Mouse (Mus musculus) thymus, postnatal 4 days (tissue): ENCODE results near the gene Cdh13.
A peak's percentile ranks its signal among the peaks of the same experiment; 100 is the strongest.

Source experiments
- DNase-seq: peaks from one replicate; pipeline ENCODE4 v3.0.0; 2021

Cdh13 gene

DNA sequence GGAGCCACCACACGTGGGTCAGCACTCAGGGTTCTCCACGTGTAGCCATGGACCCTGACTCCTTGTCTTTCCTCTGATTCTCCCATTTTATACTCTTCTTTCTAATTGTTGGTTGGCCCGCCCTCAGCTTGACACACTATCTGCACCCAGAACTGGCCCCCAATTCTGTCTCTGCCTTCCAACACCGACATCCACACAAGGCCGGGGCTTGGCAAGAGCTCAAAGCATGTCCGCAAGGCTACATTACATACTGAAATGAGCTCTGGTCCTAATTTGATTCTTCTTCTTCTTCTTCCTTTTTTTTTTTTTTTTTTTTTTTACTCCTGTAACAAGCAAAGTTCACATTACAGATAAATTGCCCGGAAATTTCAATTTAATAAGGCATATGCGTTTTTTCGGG is 1001.0 kb downstream of the Cdh13 start:
- no peak for DNase-seq

- DNase-seq = no peak
Observed at GRCm38 (mm10) chr8:119284920-119285319, 1001.4 kb downstream of the Cdh13 start.

DNA sequence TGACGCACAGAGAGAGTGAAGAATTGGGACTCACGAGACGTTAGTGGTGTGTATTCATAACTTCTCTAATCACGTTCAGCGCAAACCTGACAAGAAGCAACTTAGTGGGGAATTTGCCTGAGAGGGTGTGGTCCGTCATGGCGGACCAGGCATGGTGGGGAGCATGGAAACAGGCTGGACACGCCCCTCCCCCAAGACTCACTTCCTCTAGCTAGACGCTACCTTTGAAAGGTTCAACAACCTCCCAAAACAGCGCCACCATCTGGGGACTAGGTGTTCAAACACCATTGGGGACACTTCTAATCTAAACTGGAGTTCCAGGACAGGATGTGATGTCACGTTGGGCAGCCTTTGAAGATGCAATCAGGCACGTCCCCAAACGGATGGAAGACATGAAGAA is 1011.9 kb downstream of the Cdh13 start:
- DNase-seq = no peak

GRCm38 (mm10) chr8:119297752-119298151 is 1014.2 kb downstream of the Cdh13 start:
- DNase-seq = peak; percentile 53

DNA sequence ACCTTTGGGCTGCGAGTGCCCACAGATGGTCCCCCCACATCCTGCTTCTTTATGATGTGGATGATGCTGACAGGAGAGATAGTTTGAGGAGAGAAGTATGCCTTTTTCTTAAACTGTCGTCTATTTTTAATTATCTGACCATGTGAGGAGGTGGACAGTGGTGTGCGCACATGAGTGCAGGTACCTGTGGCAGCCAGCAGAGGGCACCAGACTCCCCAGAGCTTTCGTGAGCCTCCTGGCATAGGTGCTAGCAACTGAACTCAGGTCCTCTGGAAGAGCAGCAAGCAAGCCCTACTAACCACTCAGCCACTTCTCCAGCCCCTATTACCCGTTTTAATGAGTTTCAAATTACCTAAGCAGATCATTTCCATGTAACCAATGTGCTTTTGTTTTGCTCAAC is 1016.8 kb downstream of the Cdh13 start:
- no peak for DNase-seq

DNA sequence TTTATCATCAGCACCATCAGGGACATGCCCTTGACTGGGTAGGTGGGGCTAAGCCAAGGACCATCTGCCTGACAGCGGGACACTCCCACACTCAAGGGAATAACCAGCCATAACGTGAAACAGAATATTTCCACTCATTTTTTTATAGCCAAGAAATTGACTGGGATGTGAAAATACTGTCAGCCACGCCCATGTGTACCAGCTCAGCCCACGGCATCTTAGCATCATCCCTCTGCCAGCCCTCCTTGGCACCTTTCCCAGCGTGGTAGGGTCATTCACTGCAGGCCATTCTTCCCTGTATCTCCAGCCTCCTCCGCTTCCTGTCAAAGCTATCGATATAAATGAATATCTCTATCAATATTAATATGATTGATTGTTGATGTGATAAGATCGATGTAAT is 1020.7 kb downstream of the Cdh13 start:
- no peak for DNase-seq

- peak; percentile 60 for DNase-seq
Observed at GRCm38 (mm10) chr8:119311412-119311811, 1027.9 kb downstream of the Cdh13 start.

DNA sequence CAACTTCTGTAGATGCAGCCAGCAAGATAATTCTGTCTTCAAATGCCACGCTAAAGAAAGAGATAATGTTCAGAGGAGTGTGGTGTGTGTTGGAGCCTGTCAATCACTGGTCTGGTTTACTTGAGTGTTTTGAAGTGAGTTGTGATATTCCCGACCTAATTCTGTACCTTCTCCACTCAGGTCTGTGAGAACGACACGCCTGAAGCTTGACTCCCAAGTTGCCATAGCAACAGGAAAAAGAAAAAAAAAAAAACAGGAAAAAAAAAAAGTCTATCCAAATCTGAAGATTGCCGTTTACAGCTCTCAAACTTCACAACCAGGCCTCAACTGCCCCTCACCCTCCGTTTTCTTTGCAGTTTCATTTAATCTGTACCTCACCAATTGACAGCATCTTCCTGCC is 1039.7 kb downstream of the Cdh13 start:
- no peak for DNase-seq

DNA sequence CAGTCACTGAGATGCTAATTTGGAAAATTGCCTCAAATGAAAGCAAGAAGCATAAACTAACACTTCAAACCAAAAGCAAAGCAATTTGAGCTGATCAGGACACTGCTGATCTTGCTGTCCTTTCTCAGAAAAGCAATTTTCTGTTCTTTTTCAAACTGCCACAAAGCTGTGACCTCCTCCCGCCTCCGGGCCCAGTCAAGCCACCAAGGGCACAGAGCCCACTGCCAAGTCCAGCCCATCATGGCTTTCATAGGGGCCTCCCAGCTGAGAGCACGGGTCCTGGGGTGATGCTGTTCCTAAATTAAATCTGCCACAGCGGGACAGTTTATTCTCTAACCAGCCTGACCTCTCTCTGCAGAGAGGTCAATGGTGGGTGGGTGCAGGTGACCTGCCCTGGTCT is 1056.0 kb downstream of the Cdh13 start:
- no peak for DNase-seq

GRCm38 (mm10) chr8:119343606-119344005 is 1060.1 kb downstream of the Cdh13 start:
- DNase-seq = no peak

DNA sequence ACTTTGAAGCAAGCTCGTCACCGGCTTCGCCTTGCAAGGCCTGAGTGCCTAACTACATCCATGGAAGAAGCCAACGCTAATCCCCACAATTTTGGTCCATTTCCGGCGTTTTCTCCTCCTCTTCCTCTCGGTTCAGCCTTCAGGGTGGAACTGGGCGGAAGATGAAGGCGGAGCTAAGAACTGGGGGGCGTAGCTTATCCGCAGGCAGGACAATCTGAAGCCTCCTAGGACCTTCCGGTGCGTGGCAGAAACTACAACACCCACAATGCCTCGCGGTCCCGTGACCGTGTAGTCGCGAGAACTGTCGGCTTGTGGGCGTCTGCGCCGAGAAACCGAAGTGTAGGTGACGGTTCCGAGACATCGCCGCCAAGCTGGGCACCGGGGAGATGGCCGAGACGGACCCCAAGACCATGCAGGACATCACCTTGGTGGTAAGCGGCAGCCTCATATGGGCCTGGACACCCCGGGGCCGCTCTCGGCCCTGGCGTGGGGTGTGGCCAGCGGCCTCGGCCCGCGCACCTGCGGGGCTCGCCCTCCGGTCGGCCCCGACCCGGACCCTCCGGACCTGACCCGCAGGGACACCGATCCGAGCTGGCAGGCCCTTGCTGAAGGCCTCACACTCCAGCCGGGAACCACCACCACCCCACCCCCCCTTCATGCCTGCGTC is 1060.8 kb downstream of the Cdh13 start, which contains the start of gene Hsbp1:
Gene Hsbp1, plus strand, starts transcription at position 299 of the 667 bp plus-strand sequence.
- peak; percentile 98 for DNase-seq

DNA sequence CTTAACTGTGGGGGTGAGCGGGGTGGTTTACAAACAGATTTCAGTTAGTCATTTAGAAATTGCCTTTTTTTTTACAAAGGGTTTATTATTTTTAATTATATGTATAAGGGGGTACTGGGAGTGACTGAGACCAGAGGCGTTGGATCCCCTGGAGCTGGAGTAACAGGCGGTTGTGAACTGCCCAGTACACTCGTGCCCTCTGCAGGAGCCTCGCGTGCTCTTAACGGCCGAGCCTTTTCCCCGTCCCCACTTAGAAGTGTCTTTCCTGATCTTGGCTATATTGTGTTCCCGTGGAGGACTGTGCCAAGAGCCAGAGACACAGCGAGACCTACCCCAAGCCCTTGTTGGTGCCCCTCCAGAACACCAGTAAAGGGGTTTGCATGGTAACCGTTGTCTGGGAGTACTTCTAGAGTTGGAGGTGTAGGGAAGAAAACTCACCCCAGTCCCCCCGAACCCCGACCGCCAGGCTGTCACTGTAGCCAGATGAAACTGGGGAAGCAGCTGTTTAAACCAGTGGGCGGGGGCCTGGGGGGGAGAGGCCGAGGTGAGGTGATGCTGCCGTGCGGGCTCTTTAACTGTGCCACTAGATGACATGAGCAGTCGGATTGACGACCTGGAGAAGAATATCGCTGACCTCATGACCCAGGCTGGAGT is 1061.6 kb downstream of the Cdh13 start:
- DNase-seq = peak; percentile 39

DNA sequence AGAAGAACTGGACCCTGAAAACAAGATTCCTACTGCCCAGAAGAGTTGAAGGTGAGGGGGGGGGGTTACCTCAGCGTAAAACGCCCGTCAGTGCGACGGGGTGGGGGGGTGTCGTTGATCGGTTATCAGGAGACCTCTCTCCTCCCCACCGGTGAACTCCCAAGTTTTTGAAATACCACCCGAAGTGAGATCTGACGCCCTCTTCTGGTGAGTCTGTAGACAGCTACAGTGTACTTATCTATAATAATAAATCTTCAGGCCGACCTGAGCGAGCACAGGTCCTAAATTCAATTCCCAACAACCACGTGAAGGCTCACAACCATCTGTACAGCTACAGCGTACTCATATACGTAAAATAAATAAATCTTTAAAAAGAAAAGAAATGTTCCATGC is 1062.1 kb downstream of the Cdh13 start:
- peak; percentile 31 for DNase-seq

- no peak for DNase-seq
Observed at GRCm38 (mm10) chr8:119351647-119352046, 1068.1 kb downstream of the Cdh13 start.

GRCm38 (mm10) chr8:119352977-119353658 is 1069.6 kb downstream of the Cdh13 start:
- DNase-seq = no peak

GRCm38 (mm10) chr8:119353659-119354023 is 1070.1 kb downstream of the Cdh13 start:
- DNase-seq = no peak

- peak; percentile 45 for DNase-seq
Observed at GRCm38 (mm10) chr8:119356631-119357030, 1073.1 kb downstream of the Cdh13 start.

- DNase-seq = no peak
Observed at GRCm38 (mm10) chr8:119358175-119358574, 1074.6 kb downstream of the Cdh13 start.

DNA sequence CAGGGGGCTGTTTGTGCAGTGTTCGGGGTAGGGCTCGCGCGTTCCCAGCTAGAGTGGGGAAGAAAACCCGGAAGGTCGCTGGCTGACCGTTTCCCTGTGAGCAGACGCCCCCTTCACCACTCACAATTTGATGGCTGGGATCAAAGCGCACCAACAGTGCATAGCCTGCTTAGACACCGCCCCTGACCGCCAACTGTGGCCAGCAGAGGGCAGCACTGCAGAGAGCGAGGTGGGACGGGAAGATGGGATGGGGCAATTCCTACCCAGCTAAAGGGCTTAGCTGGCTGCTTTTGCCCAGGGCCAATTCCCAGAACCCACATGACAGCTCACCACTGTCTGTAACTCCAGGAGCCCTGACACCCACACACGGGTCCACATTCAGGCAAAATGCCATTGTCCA is 1075.3 kb downstream of the Cdh13 start:
- DNase-seq = peak; percentile 88

DNA sequence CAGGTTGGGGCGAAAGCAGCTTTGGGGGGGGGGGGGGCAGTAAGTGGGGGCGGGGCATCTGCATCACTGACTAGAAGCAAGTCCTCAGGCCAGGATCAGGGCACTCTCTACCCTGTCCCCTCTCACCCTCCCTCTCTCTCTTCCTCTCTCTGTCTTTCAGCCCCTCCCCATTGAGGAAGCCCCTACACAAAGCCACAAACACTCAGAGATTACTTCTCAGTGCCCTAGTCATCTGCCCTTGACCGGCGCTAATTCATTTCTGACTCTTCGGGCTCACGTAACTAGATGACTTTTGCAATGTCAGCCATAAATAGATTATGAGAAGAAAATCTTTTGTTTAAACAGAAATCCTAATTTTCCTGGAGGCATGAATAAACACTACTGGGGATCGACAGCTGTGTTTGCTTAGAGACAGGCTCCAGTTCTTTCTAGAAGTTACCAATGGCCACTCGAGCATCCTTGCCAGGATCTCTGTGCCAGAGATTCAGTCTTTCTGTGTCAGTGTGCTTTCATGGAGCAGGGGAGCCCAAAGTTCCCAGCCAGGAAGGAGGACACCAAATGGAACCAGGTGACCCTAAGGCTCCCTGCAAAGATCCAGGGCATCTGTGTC is 1077.3 kb downstream of the Cdh13 start:
- DNase-seq = no peak
